Mouse (Mus musculus): ENCODE measurements around the gene Mical3. TPM values are rescaled to one million over a fixed set of nuclear protein-coding genes. Genes with fewer than 3 reads are reported as not detected.

Gene Mical3
- total RNA-seq, 2 experiments from 2014 or later, result 53.3 to 71.9 TPM

DNA sequence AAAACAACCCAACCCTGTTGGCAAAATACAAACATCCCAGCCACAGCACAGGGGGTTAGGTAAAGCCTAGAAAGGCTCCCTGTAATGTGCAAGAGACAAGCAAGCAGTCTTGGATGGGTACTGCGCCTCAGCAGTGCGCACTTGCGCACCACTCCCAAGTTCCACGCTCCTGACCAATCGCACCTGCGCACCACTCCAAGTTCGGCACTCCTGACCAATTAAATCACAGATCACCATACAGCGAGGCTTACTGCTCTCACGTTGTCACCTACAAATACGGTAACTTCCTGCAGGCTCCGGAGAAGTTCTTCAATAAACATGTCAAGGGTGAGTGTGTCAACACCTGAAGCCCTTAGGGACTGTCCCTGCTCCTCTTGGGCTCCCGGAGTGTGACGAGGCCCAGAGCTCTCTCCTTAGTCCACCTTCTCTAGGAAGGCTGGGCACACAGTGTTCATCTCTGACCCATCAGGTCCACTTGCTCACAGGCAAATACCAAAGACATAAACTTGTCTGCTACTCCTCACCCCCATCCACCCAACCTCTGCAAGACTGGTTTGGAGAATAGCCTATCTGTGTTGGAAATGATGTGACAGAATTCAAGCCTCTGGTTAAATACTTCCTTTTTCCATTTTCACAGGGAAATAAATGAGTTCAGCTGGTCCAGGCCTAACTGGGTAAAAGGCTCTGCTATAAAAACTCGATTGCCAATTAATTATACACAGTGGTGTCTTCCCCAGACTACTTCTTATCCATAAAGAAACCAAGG, 27.2 kb downstream of the Mical3 start:
- H3K4me3 ChIP-seq, result peak overlapping the region; percentile 31
- intact Hi-C loops (cut with DNase I), result no loop called here
- TF ChIP-seq CTCF (IDR thresholded peaks at IDR 0.05), result no peak
- no peak for DNase-seq
- H3K27ac ChIP-seq, result peak overlapping the region; percentile 84

DNA sequence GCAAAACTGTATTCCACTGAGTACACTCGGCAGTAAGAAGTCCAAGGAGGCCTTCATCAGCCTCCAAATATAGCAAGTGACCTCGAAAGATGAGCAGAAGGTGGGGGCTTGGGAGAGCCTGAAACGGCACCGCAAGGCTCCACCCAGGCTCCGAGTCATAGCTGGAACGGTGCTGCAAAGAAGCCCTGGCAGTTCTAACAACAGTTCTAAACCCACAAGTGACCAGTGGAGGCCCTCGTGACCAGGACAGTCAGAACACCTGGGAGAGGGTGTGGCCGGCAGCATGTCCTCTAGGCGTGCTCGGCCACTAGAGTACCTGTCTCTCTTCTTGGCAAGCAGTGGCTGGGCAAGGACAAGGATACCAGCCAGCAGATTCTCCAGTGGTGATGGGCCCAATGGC, 27.9 kb downstream of the Mical3 start:
- DNase-seq, result peak; percentile 84
- peak overlapping the region; percentile 31 for H3K4me3 ChIP-seq
- H3K27ac ChIP-seq, result peak overlapping the region; percentile 84
- no peak for TF ChIP-seq CTCF (IDR thresholded peaks at IDR 0.05)
- intact Hi-C loops (cut with DNase I), result no loop called here

DNA sequence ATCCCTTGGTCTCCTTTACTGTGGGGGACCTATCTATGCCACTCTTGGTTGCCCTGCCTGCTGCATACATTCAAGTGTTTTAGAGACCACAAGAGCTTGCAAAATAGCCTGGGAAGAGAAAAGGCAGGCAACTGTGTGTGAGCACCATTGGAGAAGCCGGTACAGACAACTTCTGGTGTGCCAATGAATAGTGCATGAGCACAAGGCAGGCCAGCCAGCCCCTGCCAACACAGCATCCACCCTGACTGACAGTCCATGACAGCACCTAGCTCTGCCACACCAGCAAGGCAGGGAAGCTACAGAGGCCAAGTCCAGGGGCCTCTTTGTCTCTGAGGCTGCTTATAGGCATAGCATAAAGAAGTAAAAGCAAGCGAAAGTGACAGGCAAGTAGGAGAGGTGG, 28.7 kb downstream of the Mical3 start:
- no peak for TF ChIP-seq CTCF (IDR thresholded peaks at IDR 0.05)
- no peak for DNase-seq
- H3K4me3 ChIP-seq, result peak overlapping the region; percentile 35; the same call in 1 of the 2 replicates
- intact Hi-C loops (cut with DNase I), result no loop called here
- peak overlapping the region; percentile 84 for H3K27ac ChIP-seq

DNA sequence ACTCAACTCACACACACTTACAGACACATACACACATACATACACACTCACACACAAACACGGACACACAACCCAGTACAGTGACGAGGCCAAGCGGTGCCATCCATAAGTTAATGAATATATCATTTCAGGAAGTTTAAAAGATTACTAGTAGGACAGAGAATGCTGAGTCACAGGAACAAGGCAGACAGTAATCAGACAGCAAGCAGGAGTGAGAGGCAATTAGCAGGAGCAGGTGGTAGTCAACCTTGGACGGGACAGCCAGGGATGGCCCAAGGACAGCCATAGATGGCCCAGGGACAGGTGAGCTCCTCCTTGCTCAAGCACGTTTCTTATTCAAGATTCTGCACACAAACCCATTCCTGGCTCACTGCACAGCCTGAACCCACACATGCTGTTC, 29.6 kb downstream of the Mical3 start:
- intact Hi-C loops (cut with DNase I), result no loop called here
- H3K27ac ChIP-seq, result peak overlapping the region; percentile 84
- H3K4me3 ChIP-seq, result no peak overlapping the region
- no peak for DNase-seq
- no peak for TF ChIP-seq CTCF (IDR thresholded peaks at IDR 0.05)

DNA sequence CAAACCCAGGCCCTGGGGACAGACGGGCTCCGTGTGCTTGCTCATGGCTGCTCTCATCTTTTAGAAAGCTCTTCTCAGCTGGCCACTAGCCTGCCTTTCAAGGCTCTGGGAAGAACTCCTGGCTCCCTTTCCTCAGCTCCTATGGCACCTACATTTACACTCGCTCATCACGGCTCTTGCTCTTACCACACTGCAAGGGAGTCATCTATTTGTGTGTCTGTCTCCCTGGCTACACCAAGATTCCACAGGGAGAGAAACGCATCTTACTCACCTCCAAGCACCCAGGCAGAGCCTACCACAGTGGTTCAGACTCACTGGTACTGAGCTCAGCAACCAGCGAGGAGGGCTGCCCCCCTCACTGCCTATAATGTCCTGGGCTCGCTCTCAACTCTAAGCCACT, 31.0 kb downstream of the Mical3 start:
- intact Hi-C loops (cut with DNase I), result no loop called here
- peak overlapping the region; percentile 75 for H3K27ac ChIP-seq
- peak; percentile 58 for DNase-seq
- TF ChIP-seq CTCF (IDR thresholded peaks at IDR 0.05), result no peak
- H3K4me3 ChIP-seq, result no peak overlapping the region; the same call in 1 of the 2 replicates

DNA sequence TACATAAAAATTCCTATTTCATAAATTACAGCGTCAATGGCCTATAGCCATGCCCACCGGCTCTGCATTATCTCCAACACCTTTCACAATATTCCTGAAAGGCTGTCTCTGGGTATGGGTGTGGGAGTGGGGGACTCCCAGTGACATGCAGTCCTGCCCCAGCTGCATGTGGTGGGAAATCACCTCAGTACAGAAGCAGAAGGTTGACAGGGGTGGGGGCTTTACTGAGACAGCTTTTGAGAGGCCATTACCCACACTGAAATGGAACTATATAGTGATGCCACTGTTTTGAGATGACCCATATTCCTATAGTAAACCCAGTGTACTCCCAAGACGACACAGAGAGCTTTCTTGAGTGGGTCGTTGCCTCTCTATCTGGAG, 31.6 kb downstream of the Mical3 start:
- intact Hi-C loops (cut with DNase I), result no loop called here
- no peak overlapping the region for H3K4me3 ChIP-seq
- no peak for TF ChIP-seq CTCF (IDR thresholded peaks at IDR 0.05)
- peak overlapping the region; percentile 75; the same call in 1 of the 2 replicates for H3K27ac ChIP-seq
- no peak for DNase-seq

DNA sequence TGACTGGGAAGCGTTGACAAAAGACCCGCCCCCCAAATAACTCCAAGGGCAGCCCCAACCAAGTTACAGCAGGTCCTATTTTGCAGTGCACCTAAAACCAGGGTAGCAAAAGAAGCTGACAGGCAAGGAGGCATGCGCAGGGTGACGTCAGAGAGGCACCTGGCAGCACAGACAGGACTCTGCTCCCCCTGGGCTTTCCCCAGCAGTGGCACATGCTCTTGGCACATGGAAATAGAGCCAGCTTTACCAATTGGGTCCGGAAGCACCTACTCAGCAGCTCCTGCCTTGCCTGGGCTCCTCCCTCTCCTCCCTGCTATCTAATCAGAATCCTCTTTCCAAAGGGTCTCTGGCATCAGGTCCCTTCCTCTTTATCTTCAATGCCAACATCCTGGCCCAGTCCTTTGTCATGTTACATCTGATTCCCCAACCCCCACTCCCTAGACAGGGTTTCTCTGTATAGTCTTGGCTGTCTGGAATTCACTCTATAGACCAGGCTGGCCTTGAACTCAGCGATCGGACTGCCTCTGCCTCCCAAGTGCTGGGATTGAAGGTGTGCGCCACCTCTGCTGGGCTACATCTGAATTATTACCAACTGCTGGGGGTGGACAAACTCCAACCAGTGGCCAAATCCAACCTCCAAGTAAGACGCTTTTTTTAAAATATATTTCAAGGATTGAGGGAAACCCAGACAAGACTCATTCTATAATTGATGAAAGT, 32.1 kb downstream of the Mical3 start:
- Histone ChIP-seq H3K27ac (no peak overlapping the region), H3K4me3 (no peak overlapping the region)
- no peak for DNase-seq
- no peak for TF ChIP-seq CTCF (IDR thresholded peaks at IDR 0.05)
- intact Hi-C loops (cut with DNase I), result no loop called here

DNA sequence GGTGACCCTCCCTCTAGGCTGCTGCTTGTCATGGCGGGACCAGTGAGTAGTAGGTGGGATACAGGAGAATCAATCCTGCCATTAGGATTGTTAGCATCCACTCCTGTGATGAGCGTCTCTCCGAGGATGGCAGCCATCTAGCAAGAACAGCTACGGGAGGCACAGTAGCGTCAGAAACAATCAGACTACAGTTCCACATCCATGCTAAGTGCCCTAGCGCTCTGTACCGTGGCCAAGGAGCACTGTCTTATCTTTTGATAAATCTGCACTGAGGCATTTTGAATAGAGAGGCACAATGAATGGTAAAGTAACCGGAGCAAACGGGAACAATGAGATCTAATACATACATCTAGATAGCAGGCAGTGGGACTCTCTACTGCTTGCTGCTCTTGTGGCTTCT, 32.7 kb downstream of the Mical3 start:
- no peak for DNase-seq
- intact Hi-C loops (cut with DNase I), result no loop called here
- no peak overlapping the region for H3K4me3 ChIP-seq
- H3K27ac ChIP-seq, result no peak overlapping the region
- no peak for TF ChIP-seq CTCF (IDR thresholded peaks at IDR 0.05)

DNA sequence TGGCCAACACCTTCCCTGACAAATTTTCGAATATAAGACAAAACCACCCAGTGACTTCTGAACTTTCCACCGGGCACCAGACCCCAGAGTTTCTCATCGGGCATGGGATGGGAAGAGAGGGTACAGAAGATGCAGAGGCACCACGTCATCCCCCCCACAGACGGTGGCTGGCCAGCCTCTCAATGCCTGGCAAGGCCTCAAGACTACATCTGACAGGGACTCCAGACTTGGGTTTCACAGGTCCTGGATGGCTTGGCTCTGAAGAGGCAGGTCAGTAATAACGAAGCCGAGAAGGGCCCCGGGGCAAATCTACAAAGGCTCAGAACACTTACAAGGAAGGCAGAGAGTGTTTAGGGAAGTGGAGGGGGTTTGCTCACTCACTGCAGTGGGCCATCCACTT, 33.9 kb downstream of the Mical3 start:
- H3K27ac ChIP-seq, result 0 out of 2 replicates have a peak overlapping the region, but pooled peaks have one; percentile 28
- intact Hi-C loops (cut with DNase I), result no loop called here
- no peak for TF ChIP-seq CTCF (IDR thresholded peaks at IDR 0.05)

DNA sequence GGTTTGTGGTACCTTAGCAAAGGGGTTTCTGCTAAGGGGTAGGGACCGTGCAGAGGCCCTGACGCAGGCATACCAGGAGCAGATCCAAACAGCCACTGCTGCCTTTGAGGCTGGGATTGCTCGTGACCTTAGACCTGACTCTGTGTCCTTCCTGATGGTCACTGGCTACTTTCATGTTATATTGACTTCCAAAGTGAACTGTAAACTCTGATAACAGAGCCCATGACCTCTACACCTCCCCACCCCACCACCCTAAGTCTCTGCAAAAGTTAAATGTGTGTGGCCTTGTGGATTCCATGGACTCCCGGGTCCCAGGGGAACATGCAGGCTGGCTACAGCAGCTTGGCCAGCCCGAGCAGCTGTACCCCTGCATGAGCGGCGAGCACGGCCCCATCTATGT, 34.4 kb downstream of the Mical3 start:
- DNase-seq, result no peak
- TF ChIP-seq CTCF (IDR thresholded peaks at IDR 0.05), result no peak
- intact Hi-C loops (cut with DNase I), result no loop called here
- H3K4me3 ChIP-seq, result no peak overlapping the region
- no peak overlapping the region for H3K27ac ChIP-seq

More for the DNA sequence above, 33.9 kb downstream of the Mical3 start:
- H3K4me3 ChIP-seq, result no peak overlapping the region
- peak; percentile 57 for DNase-seq

DNA sequence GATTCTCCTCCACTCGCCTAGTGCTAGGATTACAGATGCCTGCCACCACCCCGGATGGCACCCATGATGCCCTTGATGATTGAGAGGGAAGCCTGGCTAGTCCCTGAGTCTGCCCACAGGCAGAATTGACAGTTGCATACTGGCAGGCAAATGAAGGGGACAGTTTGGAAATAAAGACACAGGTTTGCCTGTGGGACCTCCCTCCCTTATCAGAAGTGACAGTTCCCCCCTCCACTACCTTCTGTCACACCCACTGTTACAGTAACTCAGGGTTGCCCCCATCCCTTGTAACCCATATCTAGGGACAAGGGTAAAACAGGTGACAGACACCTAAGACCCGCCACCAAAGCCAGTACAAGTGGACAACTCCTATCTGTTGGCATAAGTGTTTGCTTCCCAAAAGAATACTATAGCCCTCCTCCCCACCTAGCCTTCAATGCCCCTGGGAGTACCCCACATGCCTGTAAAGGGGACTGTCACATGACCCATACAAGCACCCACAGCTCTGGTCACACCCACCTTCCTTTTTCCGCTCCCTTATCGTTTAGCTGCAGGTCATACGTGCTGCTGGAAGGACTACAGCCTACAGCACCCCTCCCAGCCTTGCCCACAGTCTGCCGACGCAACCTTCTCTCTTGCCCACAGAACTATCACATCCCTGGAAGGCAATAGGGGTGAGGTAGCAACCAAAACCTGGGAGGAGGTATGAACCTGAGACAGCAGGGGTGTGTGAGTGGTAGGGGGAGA, 37.0 kb downstream of the Mical3 start:
- H3K4me3 ChIP-seq, result no peak overlapping the region
- no peak for TF ChIP-seq CTCF (IDR thresholded peaks at IDR 0.05)
- no peak for DNase-seq
- peak overlapping the region; percentile 41; the same call in 1 of the 2 replicates for H3K27ac ChIP-seq
- intact Hi-C loops (cut with DNase I), result no loop called here

DNA sequence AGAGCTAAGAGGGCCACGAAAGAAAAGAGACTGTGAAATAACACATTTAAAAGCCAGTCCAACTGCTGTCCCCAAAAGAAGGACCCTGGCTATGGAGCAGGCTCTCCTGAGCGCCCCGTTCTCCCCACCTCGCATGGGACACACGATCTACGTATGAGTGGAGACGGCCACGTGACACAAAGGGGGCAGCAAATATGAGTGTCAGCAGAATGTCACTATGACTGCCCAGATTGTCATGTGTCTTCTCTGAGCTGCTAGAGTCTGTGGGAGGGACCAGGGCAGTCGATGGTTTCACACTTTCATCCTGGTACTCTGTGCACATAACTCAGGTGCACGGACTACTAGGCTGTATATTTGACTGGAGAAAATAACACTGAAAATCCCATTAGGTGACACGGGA, 40.0 kb downstream of the Mical3 start:
- intact Hi-C loops (cut with DNase I), result no loop called here
- TF ChIP-seq CTCF (IDR thresholded peaks at IDR 0.05), result no peak
- no peak for DNase-seq
- H3K4me3 ChIP-seq, result no peak overlapping the region
- H3K27ac ChIP-seq, result peak overlapping the region; percentile 24; the same call in 1 of the 2 replicates

Measured in gastrocnemius, adult 2 months (tissue).